Mouse (Mus musculus) urinary bladder, postnatal 25 days (tissue): Measurements from ENCODE around the gene Gm3095.
"Not testable (repeated sequence)": the region's sequence is repeated elsewhere in the genome, so short reads cannot be mapped to it uniquely, and the experiment has no call there.

Experiments used
- DNase-seq: peaks from one replicate; pipeline ENCODE4 v3.0.0; 2022; ENCODE audit warnings: low spot score

The Gm3095 gene

DNA sequence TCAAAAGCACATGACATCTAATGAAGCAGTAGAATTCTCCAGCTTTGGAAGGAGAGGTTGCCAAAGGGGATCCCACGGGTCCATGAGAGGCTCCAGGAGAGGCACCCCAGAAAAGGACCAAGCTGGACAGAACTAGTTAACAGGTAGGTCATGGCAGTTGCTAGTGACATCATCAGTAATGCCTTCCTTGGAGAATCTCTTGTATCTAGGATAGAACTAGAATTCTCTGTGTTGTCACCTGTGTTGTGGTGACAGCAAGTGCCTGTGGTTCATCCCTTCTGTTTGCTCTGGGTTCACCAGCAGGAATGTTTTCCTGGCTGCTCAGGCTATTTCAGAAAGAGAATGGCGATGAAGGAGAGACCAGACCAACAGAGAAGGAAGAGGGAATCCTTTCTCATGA, at the start of gene Gm3095:
TSS of gene Gm3095 (plus strand) at position 301 of the 400 bp plus-strand sequence.
- DNase-seq: not testable (repeated sequence)

GRCm38 (mm10) chr14:3931456-3931855, 31.9 kb upstream of the Gm3095 start, which contains the start of gene Gm3029:
Gm3029 (plus strand) TSS chr14:3931756.
- not testable (repeated sequence) for DNase-seq

DNA sequence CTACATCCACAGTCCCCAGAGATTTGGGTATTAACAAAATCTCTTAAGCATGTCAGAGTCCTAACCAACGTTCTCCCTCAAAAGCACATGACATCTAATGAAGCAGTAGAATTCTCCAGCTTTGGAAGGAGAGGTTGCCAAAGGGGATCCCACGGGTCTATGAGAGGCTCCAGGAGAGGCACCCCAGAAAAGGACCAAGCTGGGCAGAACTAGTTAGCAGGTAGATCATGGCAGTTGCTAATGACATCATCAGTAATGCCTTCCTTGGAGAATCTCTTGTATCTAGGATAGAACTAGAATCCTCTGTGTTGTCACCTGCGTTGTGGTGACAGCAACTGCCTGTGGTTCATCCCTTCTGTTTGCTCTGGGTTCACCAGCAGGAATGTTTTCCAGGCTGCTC, 34.7 kb downstream of the Gm3095 start, which contains the start of gene Gm3099:
TSS of gene Gm3099 (plus strand) at position 301 of the 400 bp plus-strand sequence.
- DNase-seq: not testable (repeated sequence)
